Mouse (Mus musculus): ENCODE measurements around the gene Utp20. TPM values are rescaled to one million over a fixed set of nuclear protein-coding genes. Genes with fewer than 3 reads are reported as not detected.

Gene Utp20
- polyA plus RNA-seq, 1 experiment from 2014 or later = 13.7 TPM

- 82% methylated on average over 6 of the region's 6 CpGs for WGBS
- no peak for ATAC-seq (ENCODE audit: insufficient read depth, low FRiP score, low read depth)
- Histone ChIP-seq H3K4me2 (no peak overlapping the region), H3K27me3 (replicated peaks) (no peaks in the 10 kb centered on the region), H3K27ac (no peak overlapping the region), H3K36me3 (no peaks in the 10 kb centered on the region), H3K4me3 (replicated peaks) (no peak overlapping the region), H3K9ac (no peak overlapping the region), H3K9me3 (no peaks in the 10 kb centered on the region), H3K4me1 (no peaks in the 10 kb centered on the region)
Observed at GRCm38 (mm10) chr10:88712359-88712758, 114.2 kb downstream of the Utp20 start.

GRCm38 (mm10) chr10:88708671-88709523 is 117.7 kb downstream of the Utp20 start:
- Histone ChIP-seq H3K27ac (no peak overlapping the region), H3K9ac (no peak overlapping the region), H3K4me3 (replicated peaks) (no peak overlapping the region), H3K9me3 (no peaks in the 10 kb centered on the region), H3K36me3 (no peaks in the 10 kb centered on the region), H3K4me1 (no peaks in the 10 kb centered on the region), H3K27me3 (replicated peaks) (no peaks in the 10 kb centered on the region), H3K4me2 (no peak overlapping the region)
- 53% methylated on average over 10 of the region's 10 CpGs for WGBS
- ATAC-seq (ENCODE audit: insufficient read depth, low FRiP score, low read depth) = no peak

GRCm38 (mm10) chr10:88700938-88701337 is 125.7 kb downstream of the Utp20 start:
- Histone ChIP-seq H3K9ac (no peak overlapping the region), H3K27ac (no peak overlapping the region), H3K27me3 (replicated peaks) (no peaks in the 10 kb centered on the region), H3K4me2 (no peak overlapping the region), H3K4me3 (replicated peaks) (no peak overlapping the region), H3K4me1 (no peaks in the 10 kb centered on the region), H3K36me3 (no peaks in the 10 kb centered on the region), H3K9me3 (no peaks in the 10 kb centered on the region)
- WGBS = 72% methylated on average over 6 of the region's 6 CpGs
- ATAC-seq (ENCODE audit: insufficient read depth, low FRiP score, low read depth) = no peak

Other genes with a start within 250 kb of the Utp20 start
- 1.9 and 3.9 TPM in 2 replicates for gene Mybpc1, start 221.7 kb downstream of the Utp20 start, polyA plus RNA-seq (2015; fragmentation: Nextera tagmentation; extraction: Ambion mirVana)
- 1.3 and 2.1 TPM in 2 replicates for gene Spic, start 141.8 kb downstream of the Utp20 start, polyA plus RNA-seq (2015; fragmentation: Nextera tagmentation; extraction: Ambion mirVana)
- 201 and 202 TPM in 2 replicates for gene Arl1, start 95.9 kb downstream of the Utp20 start, polyA plus RNA-seq (2015; fragmentation: Nextera tagmentation; extraction: Ambion mirVana)
- 0.10 and 0.15 TPM in 2 replicates for gene Slc5a8, start 59.2 kb upstream of the Utp20 start, polyA plus RNA-seq (2015; fragmentation: Nextera tagmentation; extraction: Ambion mirVana)

Measured in stomach, embryonic 15.5 days (tissue).